Mouse (Mus musculus): Measurements from ENCODE around the gene Nomo1.

The Nomo1 gene

DNA sequence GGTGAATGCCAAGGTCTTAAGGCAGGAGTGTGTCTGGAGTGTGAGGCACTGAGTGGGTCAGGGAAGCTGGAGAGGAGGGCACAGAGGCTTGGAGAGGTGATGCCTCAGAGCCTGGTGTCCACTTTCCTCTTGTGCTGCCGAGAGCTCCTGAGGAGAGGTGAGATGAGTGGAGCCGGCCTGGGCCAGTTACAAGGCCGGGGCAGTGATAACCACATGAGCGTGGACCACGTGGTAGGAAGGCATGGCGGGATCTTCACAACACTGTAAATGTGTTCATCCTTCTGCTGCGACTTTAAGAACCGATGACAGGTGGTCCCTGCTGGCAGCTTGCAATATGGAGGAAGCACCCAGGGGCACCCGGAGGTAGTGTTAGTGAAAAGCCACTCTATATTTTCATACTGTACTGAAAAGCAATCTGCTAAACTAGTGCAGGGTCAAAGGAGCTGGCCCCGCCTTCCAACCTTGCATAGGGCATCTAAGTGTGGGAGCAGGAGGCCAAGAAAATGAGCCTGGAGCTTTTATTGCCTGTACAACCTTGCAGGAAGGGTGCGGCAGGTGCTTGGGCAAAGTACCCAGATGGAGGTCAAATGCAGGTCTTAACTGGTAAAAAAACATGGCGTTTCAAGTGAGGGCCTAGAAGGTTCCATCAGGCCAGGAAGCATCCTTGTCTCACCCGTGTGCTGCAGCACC is 14.5 kb downstream of the Nomo1 start:
- DNase-seq, result no peak

DNA sequence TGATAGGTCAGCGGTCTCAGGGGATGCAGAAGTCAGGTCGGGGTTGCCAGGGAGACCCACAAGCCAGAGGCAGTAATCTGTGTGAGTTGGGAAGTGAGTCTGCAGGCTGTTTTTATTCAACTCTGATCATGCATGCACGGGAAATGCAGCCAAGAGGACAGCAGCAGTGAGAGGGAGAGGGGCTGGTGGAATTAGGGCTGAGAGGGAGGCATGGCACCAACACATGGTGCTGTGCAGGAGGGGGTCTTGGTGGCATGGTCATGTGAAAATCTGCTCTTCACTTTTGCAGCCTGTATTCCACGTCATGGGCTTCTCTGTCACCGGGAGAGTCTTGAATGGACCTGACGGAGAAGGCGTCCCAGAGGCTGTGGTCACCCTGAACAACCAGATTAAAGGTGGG is 16.5 kb downstream of the Nomo1 start:
- no peak for DNase-seq

GRCm38 (mm10) chr7:46052161-46052821 is 18.8 kb downstream of the Nomo1 start:
- DNase-seq, result no peak

GRCm38 (mm10) chr7:46053566-46053965 is 20.1 kb downstream of the Nomo1 start:
- DNase-seq, result no peak

DNA sequence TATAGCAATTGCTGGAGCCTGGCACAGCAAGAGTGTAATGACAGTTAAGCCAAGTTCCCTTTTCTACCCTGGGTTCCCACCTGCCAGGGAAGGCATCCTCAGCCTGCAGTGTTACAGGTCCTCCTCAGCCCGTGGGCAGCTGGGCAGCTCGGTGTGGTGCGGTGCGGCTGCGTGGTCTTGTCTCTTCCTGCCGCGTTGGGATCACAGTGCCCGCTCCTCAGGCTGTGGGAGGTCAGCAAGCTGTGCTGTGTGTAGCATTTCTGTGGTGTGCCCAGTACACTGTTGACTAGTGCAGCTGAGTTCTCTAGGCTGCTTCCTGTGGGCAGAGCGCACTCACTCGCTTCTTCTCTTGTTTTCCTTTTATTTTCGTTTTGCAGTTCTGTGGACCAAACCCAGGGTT is 25.4 kb downstream of the Nomo1 start:
- no peak for DNase-seq

GRCm38 (mm10) chr7:46060688-46061087 is 27.2 kb downstream of the Nomo1 start:
- no peak for DNase-seq

DNA sequence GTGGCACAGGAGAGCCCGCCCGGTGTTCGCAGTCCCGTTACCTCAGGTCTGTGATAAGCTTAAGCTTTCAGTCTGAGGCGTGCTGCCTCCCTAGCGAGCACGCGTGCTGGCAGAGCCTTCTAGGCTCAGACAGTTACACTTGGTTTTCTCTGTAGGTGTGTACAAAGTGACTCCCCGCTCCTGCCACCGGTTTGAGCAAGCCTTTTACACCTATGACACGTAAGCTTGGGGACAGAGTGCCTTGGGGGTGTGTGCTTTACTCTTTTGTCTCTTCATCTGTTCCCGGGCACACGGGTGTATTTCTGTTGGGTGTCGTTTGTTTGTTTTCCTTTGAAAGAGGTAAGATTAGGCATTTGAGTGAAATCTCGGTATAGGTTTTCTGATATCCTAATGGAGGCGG is 28.1 kb downstream of the Nomo1 start:
- DNase-seq, result no peak

DNA sequence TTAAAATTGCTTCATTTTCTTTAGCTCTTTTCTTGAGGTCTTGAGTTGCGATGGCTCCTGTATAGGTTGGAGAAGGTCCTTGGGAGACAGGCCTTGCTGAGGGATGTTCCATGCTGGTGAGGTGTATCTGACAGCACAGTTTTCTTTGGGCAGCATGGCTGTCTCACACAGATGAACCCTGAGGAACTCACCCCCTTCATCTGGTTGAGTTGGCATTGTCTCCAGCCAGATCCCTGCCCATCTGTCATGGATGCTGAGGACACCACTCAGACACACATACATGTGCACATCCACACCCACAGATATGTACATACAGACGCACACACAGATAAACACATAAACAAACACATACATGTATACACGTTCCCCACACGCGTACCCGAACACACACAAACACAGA is 29.8 kb downstream of the Nomo1 start:
- DNase-seq, result no peak

- DNase-seq, result no peak
Measured at GRCm38 (mm10) chr7:46068831-46069230, 35.3 kb downstream of the Nomo1 start.

DNA sequence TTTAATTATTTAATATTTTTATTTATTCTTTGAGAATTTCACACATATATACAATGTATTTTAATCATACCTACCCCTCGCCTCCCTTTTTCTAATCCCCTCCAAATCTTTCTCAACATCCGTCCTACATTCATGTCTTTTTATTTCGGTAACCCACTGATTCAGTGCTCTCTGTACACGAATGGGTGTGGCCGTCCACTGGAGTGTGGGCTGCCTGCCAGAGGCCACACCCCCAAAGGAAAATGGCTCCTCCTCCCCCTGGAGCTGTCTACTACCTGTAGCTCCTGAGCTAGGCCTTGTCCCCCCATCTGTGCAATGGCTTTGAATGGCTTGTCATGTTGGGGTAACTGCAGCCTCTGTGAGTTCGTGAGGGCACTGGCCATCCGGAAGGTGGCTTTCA is 43.3 kb downstream of the Nomo1 start:
- DNase-seq, result no peak

DNA sequence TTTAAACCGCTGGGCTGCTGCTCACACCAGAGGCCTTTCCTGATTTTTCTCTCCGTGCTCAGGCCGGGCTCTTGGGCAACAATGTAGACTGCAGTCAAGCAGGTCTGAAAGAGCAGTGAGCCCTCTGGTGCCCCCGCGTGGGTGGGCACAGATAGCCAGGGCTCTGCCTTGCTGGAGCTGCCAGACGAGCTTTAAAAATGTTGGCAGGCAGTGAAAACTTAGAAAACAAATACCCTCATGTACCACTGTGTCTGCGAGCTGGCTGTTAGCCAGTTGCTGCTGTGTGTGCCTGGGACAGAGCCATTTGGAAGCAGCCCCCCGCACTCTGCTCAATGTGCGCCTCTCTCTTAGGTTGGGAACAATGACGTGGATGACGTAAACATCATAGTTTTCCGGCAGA is 44.2 kb downstream of the Nomo1 start:
- DNase-seq, result no peak

GRCm38 (mm10) chr7:46084024-46084423 is 50.5 kb downstream of the Nomo1 start:
- DNase-seq, result no peak

DNA sequence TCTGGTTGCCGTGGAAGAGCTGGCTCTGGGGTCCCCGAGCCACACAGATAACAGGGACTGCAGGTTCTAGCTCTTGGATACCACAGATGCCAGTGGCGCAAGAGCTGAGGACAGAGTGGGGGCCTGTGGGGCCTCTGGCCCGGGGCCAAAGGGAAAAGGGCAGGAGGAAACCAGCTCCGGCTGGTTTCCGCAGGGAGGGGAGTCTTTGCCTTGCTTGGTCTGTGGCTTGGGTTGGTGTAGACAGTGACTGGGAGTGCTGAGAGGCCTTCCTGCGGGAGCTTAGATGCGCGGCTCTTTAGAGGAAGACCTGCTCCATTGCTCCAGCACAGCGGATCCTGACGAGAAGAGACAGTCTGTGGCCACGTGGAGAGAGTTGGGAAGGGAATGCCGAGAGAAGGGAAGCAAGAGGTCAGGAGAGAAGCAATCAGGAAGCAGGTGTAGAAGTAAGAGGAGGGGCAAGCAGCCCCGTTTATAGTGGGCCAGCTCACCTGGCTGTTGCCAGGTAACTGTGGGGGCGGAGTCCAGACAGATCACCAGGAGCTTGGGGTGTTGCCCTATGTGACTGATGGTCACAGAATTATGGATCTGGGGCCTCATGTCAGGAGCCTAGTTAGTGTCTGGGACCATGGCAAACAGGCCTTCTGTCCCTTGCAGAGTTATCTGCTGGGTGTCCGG is 51.5 kb downstream of the Nomo1 start:
- DNase-seq, result no peak

DNA sequence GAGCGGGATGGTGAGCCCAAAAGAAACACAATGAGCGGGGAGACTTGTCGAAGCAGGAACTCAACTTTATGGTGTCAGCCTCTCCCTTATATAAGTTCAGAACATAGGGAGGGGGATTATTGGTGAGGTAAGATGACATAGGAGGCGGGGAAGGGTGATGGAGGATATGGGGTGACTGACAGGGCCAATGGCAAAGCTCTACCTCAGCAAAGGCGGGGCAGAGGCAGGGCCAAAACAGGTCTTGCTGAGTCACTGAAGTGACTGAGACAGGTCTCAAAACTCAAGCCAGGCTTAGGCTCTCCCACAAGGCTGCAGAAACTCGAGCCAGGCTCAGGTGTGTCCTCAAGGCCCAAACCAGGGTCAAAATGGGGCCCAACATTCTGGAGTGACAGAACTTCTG is 52.9 kb downstream of the Nomo1 start:
- no peak for DNase-seq

GRCm38 (mm10) chr7:46088241-46088640 is 54.7 kb downstream of the Nomo1 start:
- no peak for DNase-seq

- DNase-seq, result no peak
Measured at GRCm38 (mm10) chr7:46092803-46093202, 59.3 kb downstream of the Nomo1 start.

- peak; percentile 62 for DNase-seq
Measured at GRCm38 (mm10) chr7:46096136-46096535, 62.6 kb downstream of the Nomo1 start.

DNA sequence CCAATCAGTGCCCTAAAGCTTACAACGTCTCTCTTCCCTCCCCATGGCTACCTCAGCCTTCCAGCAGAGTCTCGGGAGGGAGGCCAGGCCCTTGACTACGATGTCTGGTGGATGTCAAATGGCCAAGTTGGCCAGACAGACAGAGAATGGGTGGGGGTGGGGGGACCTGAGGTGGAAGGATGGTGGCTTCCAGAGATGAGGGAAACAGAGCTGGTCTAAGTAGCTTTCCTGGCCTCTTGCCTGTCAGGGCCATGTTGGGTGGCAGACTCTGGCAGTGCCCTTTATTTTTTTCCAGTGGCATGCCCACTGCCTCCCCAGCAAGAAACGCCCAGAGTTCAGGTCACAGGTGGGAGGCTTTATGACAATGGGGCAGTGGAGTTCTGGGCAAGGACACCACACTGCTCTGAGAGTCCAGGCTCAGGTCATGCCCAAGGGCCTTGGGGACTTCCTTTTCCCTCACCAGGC is 63.9 kb downstream of the Nomo1 start:
- no peak for DNase-seq

GRCm38 (mm10) chr7:46098221-46098918 is 64.9 kb downstream of the Nomo1 start:
- peak; percentile 61 for DNase-seq

DNA sequence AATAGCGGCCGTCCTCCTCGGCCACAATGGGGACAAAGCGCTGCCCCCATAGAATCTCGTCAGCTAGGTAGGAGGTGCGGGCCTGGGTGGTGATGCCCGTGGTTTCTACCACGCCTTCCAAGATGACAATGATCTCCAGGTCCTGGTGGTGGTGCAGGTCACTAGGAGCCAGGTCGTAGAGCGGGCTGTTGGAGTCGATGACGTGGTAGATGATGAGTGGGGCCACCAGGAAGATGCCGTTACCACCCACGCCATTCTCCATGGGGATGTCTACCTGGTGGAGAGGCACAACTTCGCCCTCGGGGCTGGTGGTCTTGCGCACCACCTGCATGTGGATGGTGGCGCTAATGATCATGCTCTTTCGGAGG is 65.4 kb downstream of the Nomo1 start:
- no peak for DNase-seq

- DNase-seq, result no peak
Measured at GRCm38 (mm10) chr7:46099682-46100081, 66.2 kb downstream of the Nomo1 start.

GRCm38 (mm10) chr7:46100563-46100962 is 67.1 kb downstream of the Nomo1 start, which contains the start of gene Kcnj11:
TSS of gene Kcnj11 (minus strand) at chr7:46100764.
- peak; percentile 83 for DNase-seq

GRCm38 (mm10) chr7:46103075-46103591 is 69.6 kb downstream of the Nomo1 start:
- DNase-seq, result peak; percentile 85

Data from right cerebral cortex, adult 18-20 months (tissue).